Mouse (Mus musculus) NIH3T3 (cell line): ENCODE results near the gene Cat.

Experiments used
- DNase-seq: peaks from one replicate; pipeline ENCODE4 v3.0.0-alpha.2; 2012; ENCODE audit warnings: low read depth

Gene Cat

GRCm38 (mm10) chr2:103477456-103477855 lies 7.5 kb downstream of the Cat start:
- DNase-seq, result no peak

GRCm38 (mm10) chr2:103476657-103477056 lies 8.3 kb downstream of the Cat start:
- DNase-seq, result no peak

GRCm38 (mm10) chr2:103476180-103476579 lies 8.8 kb downstream of the Cat start:
- no peak for DNase-seq

GRCm38 (mm10) chr2:103473362-103473761 lies 11.6 kb downstream of the Cat start:
- DNase-seq, result no peak

- DNase-seq, result no peak
These were observed 17.9 kb downstream of the Cat start for GRCm38 (mm10) chr2:103466984-103467588.

- DNase-seq, result no peak
These were observed 18.7 kb downstream of the Cat start for GRCm38 (mm10) chr2:103466272-103466671.

- DNase-seq, result no peak
These were observed 19.5 kb downstream of the Cat start for GRCm38 (mm10) chr2:103465429-103465828.

GRCm38 (mm10) chr2:103464524-103464923 lies 20.4 kb downstream of the Cat start:
- peak; percentile 59 for DNase-seq

- DNase-seq, result no peak
These were observed 22.2 kb downstream of the Cat start for GRCm38 (mm10) chr2:103462746-103463145.

GRCm38 (mm10) chr2:103461743-103462142 lies 23.2 kb downstream of the Cat start:
- DNase-seq, result peak; percentile 12

GRCm38 (mm10) chr2:103461210-103461609 lies 23.8 kb downstream of the Cat start:
- no peak for DNase-seq

- DNase-seq, result no peak
These were observed 25.9 kb downstream of the Cat start for GRCm38 (mm10) chr2:103459069-103459468.

GRCm38 (mm10) chr2:103457628-103458027 lies 27.3 kb downstream of the Cat start:
- no peak for DNase-seq

- no peak for DNase-seq
These were observed 27.9 kb downstream of the Cat start for GRCm38 (mm10) chr2:103457048-103457447.

GRCm38 (mm10) chr2:103456646-103457045 lies 28.3 kb downstream of the Cat start:
- peak; percentile 87 for DNase-seq

GRCm38 (mm10) chr2:103455748-103456147 lies 29.2 kb downstream of the Cat start:
- no peak for DNase-seq

GRCm38 (mm10) chr2:103452550-103452949 lies 32.4 kb downstream of the Cat start:
- DNase-seq, result no peak

- DNase-seq, result no peak
These were observed 34.7 kb downstream of the Cat start for GRCm38 (mm10) chr2:103450267-103450666.

GRCm38 (mm10) chr2:103449813-103450212 lies 35.1 kb downstream of the Cat start:
- no peak for DNase-seq

- no peak for DNase-seq
These were observed 35.9 kb downstream of the Cat start for GRCm38 (mm10) chr2:103448947-103449560.

GRCm38 (mm10) chr2:103446326-103446725 lies 38.6 kb downstream of the Cat start:
- DNase-seq, result no peak

GRCm38 (mm10) chr2:103445776-103446175 lies 39.2 kb downstream of the Cat start:
- peak; percentile 69 for DNase-seq

GRCm38 (mm10) chr2:103439710-103440109 lies 45.2 kb downstream of the Cat start:
- DNase-seq, result peak; percentile 89

- no peak for DNase-seq
These were observed 45.8 kb downstream of the Cat start for GRCm38 (mm10) chr2:103439071-103439622.
